Mouse (Mus musculus): Measurements from ENCODE around the gene Fam117a. TPM values are rescaled to one million over a fixed set of nuclear protein-coding genes. Genes with fewer than 3 reads are reported as not detected.
"Not testable (repeated sequence)": the region's sequence is repeated elsewhere in the genome, so short reads cannot be mapped to it uniquely, and the experiment has no call there.

Gene Fam117a
- total RNA-seq, 2 experiments from 2014 or later: 9.0 to 14.5 TPM

DNA sequence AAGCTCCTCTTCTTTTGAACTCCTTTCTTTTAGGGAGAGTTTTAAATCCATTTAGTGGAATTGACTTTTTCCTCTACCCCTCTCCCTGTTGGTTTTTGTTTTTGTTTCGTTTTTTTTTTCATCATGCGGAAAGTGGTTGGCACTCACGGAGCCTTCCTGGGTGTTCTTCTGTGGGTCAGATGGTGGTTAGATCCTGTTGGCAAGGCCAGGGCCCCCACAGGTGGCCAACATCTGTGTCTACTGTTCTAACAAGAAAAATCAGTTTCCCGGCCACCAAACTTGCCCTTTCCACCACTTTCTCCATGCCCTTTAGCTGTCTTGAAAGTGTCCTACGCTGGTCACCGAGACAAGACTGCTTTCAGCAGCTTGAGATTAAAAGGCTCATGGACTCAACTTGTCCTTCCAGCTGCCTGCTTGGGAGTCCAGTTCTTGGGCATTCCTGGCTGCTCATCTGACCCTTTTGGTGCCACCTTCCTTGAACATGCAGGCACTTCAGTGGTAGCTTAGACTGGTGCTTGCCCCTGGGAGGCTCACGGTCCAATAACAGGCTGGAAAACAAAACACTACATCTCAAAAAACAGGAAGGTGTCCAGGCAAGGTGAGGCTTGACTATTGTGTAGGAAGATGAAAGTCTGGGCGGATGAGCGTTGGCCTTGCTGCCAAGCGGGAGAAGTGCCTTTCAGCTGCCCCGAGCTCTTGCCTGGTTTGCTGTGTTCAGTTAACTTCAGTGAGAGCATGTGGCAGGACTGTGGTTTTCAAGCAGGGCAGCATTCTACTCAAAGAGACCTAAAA, 56.1 kb downstream of the Fam117a start:
- DNase-seq: no peak

DNA sequence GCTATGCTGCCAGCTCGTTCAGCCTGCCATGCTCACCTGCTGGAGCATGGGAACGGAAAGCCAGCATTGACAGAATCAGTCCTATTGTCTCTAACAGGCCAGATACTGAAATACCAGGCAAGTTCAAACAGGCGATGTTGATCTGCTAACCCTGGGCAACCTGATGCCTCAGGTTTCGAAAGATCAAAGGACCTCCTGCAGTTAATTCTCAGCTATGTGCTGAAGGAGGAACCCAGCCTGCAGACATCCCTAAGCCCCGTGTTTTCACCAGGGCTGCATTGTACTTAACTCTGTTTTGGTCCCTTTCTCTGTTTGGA, 56.6 kb downstream of the Fam117a start:
- no peak for DNase-seq

DNA sequence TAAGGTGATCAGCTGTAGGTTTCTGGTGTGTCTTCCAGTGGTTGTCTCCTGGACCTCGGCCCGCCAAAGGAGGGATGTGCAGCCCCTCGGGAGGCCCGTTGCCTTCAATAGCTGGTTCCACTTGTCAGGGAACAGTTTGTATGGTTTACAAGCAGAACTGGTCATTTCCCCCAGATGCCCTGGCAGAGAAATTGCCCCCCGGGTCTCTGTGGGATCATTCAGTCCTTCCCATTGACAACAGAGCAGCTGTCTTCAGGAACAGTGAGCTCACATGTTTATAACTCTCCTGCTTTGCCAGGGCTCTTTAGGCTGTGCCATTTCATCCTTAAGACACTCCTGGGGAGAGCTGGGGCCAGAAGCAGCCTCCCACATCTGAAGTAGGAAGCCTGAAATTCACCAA, 57.3 kb downstream of the Fam117a start:
- no peak for DNase-seq

DNA sequence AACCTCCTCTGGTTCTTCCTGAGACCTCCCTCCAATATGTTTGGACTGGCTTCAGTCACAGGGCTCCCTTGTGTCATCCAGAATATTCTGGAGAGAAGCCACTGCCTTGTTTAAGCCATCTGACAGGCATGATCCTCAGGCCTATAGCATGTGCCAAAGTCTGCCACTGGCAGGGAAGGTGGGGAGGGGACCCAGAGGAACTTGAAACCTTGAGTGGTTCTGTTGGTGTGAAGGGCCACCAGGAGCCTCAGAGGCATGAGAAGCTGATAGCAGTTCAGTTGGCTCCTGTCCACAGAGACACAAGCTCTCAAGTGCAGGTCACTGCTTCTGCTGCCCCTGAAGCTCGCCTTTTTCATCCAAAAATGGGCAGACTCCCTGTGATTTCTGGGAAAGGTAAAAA, 59.7 kb downstream of the Fam117a start:
- DNase-seq: no peak

DNA sequence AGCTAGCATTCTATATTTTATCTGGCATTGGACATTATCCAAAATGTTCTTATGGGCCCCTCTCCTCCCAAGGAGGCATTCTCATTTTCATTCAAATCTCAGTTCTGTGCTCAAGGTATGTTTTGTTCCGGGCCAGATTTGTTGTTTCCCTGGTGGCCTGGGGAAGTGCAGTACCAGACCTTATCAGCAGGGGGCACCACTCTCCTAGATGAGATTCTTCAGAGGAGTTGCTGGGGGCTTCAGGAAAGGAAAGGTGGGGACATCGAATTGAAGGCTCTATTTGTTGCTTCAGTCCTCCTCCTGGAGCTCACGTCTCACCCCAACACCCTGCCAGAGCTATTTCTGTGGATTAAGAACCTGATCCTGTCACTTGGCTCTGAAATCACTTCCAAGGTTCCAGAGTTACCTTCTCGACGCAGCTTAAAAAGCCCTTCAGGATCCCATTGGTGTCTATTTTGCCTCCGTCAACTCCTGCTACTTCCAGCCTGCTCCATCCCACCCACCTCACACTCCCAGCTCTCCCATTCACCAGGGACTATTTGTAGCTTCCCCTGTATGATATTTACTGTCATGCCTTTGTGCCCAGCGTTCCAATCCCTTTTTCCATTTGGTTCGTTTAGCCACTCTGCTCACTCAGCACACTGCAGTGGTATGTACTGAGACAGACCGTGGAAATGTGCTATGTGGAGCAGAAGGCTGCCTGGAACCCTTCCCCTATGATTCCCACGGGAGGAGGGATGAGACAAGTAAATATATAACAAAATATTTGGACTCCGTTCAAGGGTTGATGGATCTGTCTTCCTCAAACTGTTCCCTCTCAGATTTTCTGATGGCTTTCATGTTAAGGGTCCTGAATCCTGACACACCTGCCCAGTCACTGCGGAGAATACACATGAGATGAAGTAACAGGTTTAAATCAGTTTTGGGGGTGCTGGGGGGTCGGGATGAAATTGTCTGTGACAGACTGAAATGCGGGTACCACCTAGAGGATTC, 61.3 kb downstream of the Fam117a start:
- DNase-seq: peak; percentile 82

DNA sequence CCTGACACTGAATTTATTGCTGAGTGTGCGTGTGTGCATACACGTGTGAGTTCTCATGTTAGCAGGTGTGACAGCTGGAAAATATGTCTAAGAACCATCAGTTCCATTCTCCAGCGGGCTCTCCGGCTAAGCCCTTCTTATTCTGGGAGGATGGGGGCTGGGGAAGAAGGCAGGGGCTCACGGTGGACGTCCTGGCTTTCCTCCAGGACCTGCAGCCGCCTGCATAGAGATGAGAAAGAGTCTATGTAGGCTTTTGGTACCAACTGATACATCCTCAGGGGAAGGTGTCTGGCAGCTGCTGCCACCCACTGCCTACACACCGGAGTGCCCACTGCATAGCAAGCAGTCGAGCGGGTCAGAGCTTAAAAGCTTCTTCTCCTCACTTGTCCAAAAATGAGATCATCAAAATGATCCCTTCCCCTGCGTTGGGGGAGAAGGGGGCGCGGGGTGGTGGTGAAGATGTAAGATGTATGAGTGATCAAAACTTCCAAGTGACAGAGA, 62.8 kb downstream of the Fam117a start:
- no peak for DNase-seq

DNA sequence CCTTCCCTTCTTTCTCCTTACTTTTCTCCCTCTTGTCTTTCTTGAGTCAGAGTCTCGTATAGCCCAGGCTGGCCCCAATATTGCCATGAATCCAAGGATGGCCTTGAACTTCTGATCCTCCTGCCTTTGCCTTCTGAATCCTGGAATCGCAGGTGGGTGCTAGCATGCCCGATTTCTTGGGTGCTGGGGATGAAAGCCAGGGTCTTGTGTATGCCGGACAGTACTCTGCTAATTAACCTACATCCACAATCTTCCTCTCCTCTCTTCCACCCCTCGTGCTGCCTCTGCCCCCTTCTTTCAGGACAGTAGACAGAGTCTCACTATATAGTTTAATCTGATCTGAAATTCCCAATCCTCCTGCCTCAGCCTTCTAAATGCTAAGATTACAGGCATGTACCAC, 64.8 kb downstream of the Fam117a start:
- DNase-seq: no peak

DNA sequence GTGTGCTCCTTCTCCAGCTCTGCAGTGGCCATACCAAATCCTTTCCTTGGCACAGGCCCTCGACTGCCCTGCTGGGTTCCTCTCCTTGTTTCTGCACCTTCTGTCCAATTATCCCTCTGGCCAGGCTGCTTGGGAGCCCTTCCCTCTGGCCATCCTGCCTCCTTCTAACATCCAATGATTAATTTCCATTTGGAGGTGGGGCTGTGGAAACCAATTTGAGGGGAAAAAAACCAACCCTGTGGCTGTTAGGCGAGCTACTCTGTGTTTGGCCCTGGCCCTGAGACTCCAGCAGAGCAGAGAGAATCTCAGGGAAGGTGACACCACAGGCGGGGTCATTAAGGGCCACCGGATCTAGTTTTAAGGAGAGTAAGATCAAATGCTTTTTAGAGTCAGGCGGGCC, 65.4 kb downstream of the Fam117a start:
- DNase-seq: no peak

DNA sequence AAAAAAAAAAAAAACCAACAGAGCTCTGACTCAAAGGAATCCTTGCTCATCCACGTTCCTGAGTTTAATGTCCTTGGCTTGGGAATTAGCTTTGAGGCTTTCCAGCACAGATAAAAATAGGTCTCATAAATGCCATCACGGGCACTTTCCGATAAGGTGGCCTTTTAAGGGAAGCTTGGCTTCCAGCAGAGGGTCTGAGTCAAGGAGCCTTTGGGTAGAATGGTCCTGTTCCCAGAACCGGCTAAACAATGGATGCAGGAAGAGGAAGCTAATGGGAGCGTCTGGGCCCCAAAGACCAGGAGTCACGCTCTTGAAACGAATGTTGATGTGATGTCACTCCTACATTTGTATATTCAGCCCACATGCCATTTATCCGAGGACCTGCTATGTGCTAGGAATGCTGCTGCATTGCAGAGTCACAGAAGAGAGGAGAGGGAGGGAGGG, 65.9 kb downstream of the Fam117a start:
- DNase-seq: no peak

DNA sequence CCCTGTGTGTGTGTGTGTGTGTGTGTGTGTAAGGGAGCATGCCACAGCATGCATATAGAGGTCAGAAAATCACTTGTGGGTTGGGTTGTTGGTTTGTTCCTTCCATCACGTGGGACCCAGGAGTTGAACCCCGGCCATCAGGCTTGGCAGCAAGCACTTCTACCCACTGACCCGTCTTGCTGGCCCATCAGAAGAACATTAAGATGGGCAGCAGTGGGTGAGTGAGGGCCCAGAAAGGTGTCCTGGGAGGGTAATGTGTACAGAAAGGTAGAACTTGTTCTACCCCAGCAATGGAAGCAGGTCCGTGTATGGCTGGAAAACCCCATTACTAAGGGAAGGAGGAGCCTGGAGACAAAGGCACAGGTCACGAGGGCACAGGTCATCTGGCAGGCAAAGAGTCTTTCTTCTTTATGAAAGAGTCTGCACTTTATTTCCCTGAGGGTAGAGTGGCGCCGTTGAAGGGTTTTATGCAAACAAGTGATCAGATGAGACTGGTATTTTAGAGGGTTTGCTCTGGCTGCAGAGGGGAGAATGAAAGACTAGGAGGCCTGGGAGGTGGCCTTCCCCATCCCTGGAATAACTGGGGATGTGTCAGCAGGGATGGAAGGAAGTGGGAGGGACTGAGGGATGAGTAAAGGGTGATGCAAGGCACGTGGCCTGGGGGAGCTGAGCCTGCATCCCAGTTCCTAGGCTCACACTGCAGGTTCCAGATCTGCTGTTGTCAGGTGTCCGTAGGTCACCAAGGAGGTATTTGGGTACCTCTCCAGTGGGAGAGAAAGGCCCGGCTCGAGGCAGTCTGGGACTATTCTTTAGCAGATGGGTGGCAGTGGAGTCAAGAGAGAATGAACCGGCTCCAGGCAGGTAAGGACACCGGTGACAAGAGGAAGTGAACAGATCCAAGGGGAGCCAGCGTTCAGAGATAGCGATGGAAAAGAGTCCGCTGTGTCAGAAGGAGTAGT, 66.8 kb downstream of the Fam117a start:
- DNase-seq: no peak

DNA sequence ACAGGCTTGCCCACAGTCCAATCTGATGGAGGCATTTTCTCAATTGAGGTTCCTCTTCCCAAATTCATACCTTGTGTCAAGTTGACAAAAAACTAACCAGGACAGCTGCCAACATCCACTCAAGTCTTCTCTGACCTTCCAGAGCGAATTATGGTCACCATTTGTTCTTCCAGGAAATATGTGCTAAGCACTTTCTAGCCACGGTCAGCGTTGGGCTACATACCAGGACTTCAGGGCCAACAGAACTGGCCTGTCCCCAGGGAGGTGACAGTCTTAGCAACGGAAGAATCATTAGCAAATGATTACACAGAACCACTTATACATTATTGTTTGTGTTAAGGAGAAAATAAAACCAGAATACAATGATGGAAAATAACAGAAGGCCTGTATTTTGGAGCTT, 69.0 kb downstream of the Fam117a start:
- no peak for DNase-seq

DNA sequence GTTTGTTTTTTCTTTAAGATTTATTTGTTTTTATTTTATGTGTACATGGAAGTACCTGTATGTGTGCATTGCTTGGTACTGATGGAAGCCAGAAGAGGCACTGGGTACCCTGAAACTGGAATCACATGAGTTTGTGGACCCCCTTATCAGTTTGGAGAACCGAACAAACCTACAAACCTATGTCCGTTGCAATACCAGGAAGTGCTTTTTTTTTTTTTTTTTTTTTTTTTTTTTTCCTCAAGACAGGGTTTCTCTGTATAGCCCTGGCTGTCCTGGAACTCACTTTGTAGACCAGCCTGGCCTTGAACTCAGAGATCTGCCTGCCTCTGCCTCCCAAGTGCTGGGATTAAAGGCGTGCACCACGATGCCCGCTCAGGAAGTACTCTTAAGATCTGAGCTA, 69.6 kb downstream of the Fam117a start:
- not testable (repeated sequence) for DNase-seq

DNA sequence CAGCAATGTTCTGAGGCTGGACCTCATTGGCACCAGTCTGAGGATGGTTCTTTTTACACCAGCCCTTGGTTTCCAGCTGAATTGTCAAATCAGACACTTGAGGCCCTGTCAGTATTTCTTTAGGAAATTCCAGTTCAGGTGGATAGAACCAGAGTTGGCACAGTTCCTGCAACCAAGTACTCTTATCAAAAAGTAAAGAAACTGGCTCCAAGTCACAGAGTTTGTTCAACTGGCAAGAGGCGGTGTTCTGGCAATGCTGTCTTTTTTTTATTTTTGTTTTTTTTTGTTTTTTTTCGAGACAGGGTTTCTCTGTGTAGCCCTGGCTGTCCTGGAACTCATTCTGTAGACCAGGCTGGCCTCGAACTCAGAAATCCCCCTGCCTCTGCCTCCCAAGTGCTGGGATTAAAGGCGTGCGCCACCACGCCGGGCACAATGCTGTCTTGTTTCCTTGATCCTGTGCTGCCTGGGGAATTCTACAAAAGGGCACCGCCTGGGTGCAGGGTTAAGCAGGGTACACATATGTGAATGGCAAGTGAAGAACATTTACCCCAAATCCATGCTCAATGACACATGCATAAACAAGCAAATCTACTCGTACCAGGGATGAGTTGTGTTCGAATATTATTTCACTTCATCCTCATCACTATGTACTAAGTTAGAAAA, 72.8 kb downstream of the Fam117a start:
- DNase-seq: no peak

DNA sequence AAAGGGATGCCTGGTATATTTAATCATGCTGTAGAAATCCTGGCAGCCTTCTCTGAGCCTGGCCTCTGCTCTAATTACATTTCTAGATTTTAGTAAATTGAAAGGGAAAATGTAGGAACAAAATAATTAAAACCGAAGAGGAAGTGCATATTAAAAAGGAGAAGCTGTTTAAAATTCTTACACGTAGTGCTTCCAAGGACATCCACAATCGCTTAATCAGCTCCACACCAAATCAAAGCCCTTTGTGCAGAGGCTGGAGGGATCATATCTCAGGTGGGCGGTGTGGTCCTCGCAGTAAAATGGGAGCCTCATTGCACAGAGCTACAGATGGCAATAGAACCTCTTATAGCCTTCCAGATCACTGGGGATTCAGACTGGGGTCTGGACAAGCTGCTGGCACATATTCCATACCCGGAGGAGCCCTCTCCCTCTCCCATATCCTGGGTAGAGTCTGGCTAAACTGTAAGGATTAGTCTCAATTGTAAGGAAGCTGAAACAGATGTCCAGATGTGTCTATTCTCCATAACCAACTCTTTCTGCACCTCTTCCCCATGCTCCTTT, 74.7 kb downstream of the Fam117a start:
- no peak for DNase-seq

DNA sequence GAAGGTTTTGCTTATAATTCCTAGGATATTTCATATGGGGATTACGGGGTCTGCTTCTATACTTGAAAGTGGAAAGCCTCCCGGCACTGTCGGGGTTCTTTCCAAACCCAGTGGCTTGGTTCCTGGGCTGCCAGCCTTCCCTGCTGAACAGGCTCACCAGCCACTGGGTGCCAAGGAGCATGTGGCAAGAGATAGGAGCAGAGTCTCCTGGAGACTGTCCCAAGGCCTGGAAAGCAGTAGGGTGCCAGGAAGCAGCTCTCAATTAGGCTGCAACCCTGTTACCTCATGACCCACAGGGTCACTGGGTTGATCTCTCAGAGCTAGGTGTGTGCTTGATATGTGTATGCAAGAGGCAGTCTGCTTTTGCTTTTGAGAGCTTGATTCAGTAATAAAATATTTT, 75.8 kb downstream of the Fam117a start:
- peak; percentile 39 for DNase-seq

DNA sequence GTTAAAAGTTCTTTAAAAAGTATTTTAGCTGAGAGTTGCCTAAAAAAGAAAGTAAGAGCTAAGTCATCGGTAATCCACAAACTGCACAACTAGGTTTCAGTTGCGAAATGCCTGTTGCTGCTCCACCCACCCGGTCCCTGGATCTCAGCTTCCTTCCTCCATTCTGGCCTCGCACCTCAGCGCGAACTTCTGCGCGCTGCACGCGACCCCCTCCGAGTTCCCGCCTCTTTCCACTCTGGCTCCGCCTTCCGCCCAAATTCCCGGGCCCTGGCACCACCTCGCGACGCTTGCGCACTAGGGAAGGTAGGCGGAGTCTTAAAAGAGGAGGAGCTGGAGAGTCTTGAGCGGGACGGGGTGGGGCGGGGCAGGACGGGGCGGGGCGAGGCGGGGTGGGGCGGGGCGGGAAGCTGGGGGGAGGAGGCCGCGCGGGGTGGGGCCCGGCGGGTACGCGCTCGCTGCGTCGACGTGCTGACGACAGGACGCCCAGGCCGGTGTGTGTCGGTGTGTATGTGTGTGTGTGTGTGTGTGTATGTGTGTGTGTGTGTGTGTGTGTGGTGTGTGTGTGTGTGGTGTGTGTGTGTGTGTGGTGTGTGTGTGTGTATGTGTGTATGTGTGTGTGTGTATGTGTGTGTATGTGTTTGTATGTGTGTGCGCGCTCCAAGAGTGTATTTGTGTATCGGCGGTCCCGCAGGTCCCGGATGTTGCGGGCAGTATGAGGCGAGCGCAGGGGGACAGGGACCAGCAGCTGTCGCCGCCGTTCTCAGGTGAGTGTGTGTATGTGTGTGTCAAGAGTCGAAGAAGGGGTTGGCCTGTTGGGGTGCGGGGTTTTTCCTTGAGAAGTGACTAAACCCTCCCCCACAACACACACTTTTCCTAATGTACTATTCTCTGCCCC, 77.1 kb downstream of the Fam117a start, which contains the start of gene Spop:
Gene Spop, plus strand, starts transcription at position 440 of the 895 bp plus-strand sequence.
- peak; percentile 92 for DNase-seq

DNA sequence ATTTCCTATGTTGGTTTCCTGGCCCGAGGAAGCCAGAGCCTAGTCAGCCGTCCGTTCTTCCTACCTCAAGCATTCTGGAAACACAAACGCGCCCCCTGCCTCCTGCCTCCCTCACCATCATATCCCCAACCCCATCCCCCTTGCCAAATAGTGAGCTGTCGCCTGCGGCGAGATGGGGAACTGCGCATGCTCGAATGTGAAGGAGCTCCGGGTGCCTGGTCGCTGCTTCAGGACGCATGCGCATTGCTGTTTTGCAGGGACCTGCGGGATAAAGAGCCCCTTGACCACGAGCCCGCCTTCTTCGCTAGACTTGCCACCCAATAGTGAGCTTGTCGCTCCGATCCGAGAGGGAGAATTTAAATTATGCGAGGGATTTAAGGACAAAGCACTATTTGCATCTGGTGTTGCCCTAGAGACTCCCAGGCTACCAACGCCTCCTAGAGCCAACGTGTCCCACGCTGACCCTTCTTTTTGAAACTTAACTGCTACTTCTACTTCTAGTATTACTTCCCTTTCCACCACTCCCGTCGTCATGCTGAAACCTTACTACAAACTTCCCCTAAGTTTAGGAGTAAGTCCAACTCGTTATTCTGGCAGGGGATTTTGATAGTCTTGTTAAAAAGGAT, 77.8 kb downstream of the Fam117a start:
- peak; percentile 96 for DNase-seq

DNA sequence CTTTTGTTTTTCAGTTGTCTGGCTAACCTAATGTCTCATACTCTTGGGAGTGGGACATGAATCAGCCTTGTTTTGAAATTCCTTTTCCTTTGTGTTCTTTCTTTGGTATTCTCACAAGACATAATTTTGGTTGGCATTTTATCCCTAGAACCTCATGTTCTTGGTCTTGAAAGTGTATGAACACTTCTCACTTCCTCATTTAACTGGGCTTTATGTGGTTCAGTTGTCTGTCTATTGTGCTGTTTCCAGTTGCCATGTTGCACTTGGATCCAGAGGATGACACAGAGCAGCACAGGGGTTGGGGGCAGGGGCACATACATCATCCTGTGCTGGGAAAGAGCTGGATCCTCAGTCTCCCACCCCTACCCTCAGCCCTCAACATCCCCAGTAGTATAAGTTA, 79.1 kb downstream of the Fam117a start:
- DNase-seq: no peak

DNA sequence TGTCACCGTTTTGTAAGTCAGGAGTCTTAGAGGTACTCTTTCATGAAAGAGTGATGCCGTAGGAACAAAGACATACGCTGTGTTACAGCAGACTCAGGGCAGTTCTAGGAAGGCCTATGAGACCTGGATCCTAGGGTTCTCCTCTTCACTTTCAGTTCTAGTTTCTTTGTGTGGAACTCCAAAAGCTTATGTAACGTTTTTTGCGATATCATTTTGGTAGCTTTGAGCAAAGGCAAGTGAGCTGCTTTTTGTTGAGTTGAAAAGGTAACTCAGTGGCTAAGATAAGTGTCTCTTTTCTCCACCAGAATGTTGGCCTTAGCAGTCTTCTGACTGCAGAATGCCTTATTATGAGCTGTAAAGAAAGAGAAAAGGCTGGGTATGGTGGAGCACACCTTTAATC, 80.5 kb downstream of the Fam117a start:
- DNase-seq: no peak
